Mouse (Mus musculus): ENCODE measurements around the gene Mtch2. TPM values are rescaled to one million over a fixed set of nuclear protein-coding genes. Genes with fewer than 3 reads are reported as not detected.

The Mtch2 gene
- total and polyA plus RNA-seq, 2 experiments from 2014 or later = 106 to 222 TPM

- H3K27ac ChIP-seq (ENCODE audit: low read depth, low read length) = no peak overlapping the region
- no peaks in the 10 kb centered on the region for H3K36me3 ChIP-seq (ENCODE audit: insufficient read depth)
- ATAC-seq (no peak), DNase-seq (no peak)
- no peak overlapping the region for H3K9ac ChIP-seq
- H3K4me1 ChIP-seq (ENCODE audit: insufficient read depth) = peaks cover 10% of the 10 kb centered on the region
- no peak overlapping the region for H3K4me3 ChIP-seq (ENCODE audit: low read depth, low read length)
- H3K27me3 ChIP-seq (ENCODE audit: insufficient read depth, low read length) = no peaks in the 10 kb centered on the region
- no peak overlapping the region for H3K4me2 ChIP-seq (ENCODE audit: low read depth)
- TF ChIP-seq CTCF (IDR thresholded peaks at IDR 0.05; ENCODE audit: low read depth) = no peak
- 59% methylated on average over 1 of the region's 1 CpGs for WGBS
- H3K9me3 ChIP-seq (ENCODE audit: low read length) = no peaks in the 10 kb centered on the region
Measured at GRCm38 (mm10) chr2:90843666-90844065, 3.3 kb upstream of the Mtch2 start.

DNA sequence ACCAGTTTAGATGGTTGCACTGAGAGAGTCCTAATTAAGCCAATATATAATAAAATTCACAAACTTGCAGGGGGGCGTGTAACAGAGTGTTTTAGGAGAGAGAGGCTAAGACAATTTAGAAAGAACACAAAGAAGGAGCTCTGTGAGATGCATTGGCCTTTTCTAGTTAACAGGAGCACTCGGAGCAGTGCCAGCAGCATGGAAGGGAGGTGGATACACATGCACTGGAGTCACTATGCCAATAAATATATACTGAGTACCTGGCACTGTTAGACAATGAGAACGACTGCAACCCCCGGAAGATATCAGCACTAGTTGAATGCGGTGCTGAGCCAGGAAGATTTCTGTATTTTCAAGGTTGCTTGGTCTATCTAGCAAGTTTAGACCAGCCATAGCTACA, 2.7 kb upstream of the Mtch2 start:
- Histone ChIP-seq H3K4me3 (ENCODE audit: low read depth, low read length) (no peak overlapping the region), H3K27me3 (ENCODE audit: insufficient read depth, low read length) (no peaks in the 10 kb centered on the region), H3K4me2 (ENCODE audit: low read depth) (no peak overlapping the region), H3K9ac (no peak overlapping the region), H3K9me3 (ENCODE audit: low read length) (no peaks in the 10 kb centered on the region), H3K4me1 (ENCODE audit: insufficient read depth) (peaks cover 16% of the 10 kb centered on the region), H3K36me3 (ENCODE audit: insufficient read depth) (no peaks in the 10 kb centered on the region), H3K27ac (ENCODE audit: low read depth, low read length) (no peak overlapping the region)
- WGBS = 79% methylated on average over 5 of the region's 5 CpGs
- DNase-seq (no peak), ATAC-seq (no peak)
- TF ChIP-seq CTCF (IDR thresholded peaks at IDR 0.05; ENCODE audit: low read depth) = no peak

GRCm38 (mm10) chr2:90845234-90845633, 1.7 kb upstream of the Mtch2 start:
- H3K9ac ChIP-seq = no peak overlapping the region
- H3K36me3 ChIP-seq (ENCODE audit: insufficient read depth) = peaks cover 1% of the 10 kb centered on the region; the same call in 1 of the 2 replicates
- 88% methylated on average over 5 of the region's 5 CpGs for WGBS
- no peak overlapping the region for H3K27ac ChIP-seq (ENCODE audit: low read depth, low read length)
- no peaks in the 10 kb centered on the region for H3K9me3 ChIP-seq (ENCODE audit: low read length)
- H3K4me1 ChIP-seq (ENCODE audit: insufficient read depth) = peaks cover 17% of the 10 kb centered on the region
- no peak overlapping the region for H3K4me3 ChIP-seq (ENCODE audit: low read depth, low read length)
- H3K4me2 ChIP-seq (ENCODE audit: low read depth) = no peak overlapping the region
- no peaks in the 10 kb centered on the region for H3K27me3 ChIP-seq (ENCODE audit: insufficient read depth, low read length)
- no peak for TF ChIP-seq CTCF (IDR thresholded peaks at IDR 0.05; ENCODE audit: low read depth)
- DNase-seq = no peak
- no peak for ATAC-seq

DNA sequence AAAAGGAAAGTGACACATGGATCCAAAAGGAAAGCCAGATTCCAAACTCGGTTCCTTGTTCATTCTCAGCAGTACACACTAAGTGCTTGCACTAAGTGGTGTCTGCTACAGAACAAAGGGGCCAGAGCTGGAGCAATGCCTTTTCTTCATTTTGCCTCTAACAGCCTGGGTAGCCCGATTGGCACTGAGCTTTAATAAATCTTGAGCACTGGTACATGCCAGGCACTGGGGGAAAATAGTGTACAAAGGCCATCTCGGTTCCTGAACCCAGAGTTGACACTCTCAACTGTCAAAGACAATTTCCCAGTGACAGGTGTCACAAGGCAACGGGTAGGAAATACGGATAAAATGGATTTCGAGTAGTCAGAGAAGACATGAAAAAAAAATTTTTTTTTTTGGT, 784 bp upstream of the Mtch2 start:
- WGBS = 38% methylated on average over 6 of the region's 6 CpGs
- Histone ChIP-seq H3K4me3 (ENCODE audit: low read depth, low read length) (peak overlapping the region; percentile 94), H3K4me2 (ENCODE audit: low read depth) (peak overlapping the region; percentile 77), H3K27ac (ENCODE audit: low read depth, low read length) (peak overlapping the region; percentile 77), H3K9ac (peak overlapping the region; percentile 94), H3K9me3 (ENCODE audit: low read length) (no peaks in the 10 kb centered on the region), H3K4me1 (ENCODE audit: insufficient read depth) (peaks cover 17% of the 10 kb centered on the region), H3K27me3 (ENCODE audit: insufficient read depth, low read length) (no peaks in the 10 kb centered on the region), H3K36me3 (ENCODE audit: insufficient read depth) (peaks cover 10% of the 10 kb centered on the region)
- TF ChIP-seq CTCF (IDR thresholded peaks at IDR 0.05; ENCODE audit: low read depth) = no peak
- ATAC-seq (no peak), DNase-seq (no peak)

DNA sequence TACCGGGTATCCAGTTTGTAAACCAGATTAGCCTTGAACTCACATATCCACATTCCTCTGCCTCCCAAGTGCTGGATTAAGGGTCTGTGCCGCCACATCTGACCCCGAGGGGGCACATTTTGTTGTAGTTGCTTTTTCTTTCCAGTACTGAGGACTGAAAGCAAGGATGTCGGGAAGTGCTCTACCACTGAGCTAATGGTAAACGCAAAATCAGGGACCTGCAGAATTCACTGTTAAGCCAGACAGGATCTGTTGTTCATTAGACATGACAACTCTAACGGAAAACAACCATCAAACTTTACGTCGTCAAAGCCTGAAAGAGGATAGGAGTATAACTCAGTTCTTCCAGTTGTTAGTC, 379 bp upstream of the Mtch2 start:
- peak overlapping the region; percentile 77 for H3K27ac ChIP-seq (ENCODE audit: low read depth, low read length)
- H3K4me1 ChIP-seq (ENCODE audit: insufficient read depth) = peaks cover 17% of the 10 kb centered on the region
- 2% methylated on average over 8 of the region's 8 CpGs for WGBS
- DNase-seq (no peak), ATAC-seq (peak; percentile 54)
- H3K9me3 ChIP-seq (ENCODE audit: low read length) = no peaks in the 10 kb centered on the region
- peaks cover 13% of the 10 kb centered on the region for H3K36me3 ChIP-seq (ENCODE audit: insufficient read depth)
- H3K4me2 ChIP-seq (ENCODE audit: low read depth) = peak overlapping the region; percentile 77
- peak overlapping the region; percentile 94 for H3K9ac ChIP-seq
- H3K4me3 ChIP-seq (ENCODE audit: low read depth, low read length) = peak overlapping the region; percentile 94
- no peak; the same call in 1 of the 2 replicates for TF ChIP-seq CTCF (IDR thresholded peaks at IDR 0.05; ENCODE audit: low read depth)
- no peaks in the 10 kb centered on the region for H3K27me3 ChIP-seq (ENCODE audit: insufficient read depth, low read length)

GRCm38 (mm10) chr2:90847681-90848050, 711 bp downstream of the Mtch2 start:
- TF ChIP-seq CTCF (IDR thresholded peaks at IDR 0.05; ENCODE audit: low read depth) = no peak
- H3K36me3 ChIP-seq (ENCODE audit: insufficient read depth) = peaks cover 20% of the 10 kb centered on the region
- under 1% methylated on average over 13 of the region's 13 CpGs for WGBS
- no peaks in the 10 kb centered on the region for H3K9me3 ChIP-seq (ENCODE audit: low read length)
- ATAC-seq = peak; percentile 44
- H3K27ac ChIP-seq (ENCODE audit: low read depth, low read length) = peak overlapping the region; percentile 95
- peak; percentile 70 for DNase-seq
- H3K4me3 ChIP-seq (ENCODE audit: low read depth, low read length) = peak overlapping the region; percentile 94
- peaks cover 17% of the 10 kb centered on the region for H3K4me1 ChIP-seq (ENCODE audit: insufficient read depth)
- peak overlapping the region; percentile 77 for H3K4me2 ChIP-seq (ENCODE audit: low read depth)
- H3K9ac ChIP-seq = peak overlapping the region; percentile 94
- no peaks in the 10 kb centered on the region for H3K27me3 ChIP-seq (ENCODE audit: insufficient read depth, low read length)

DNA sequence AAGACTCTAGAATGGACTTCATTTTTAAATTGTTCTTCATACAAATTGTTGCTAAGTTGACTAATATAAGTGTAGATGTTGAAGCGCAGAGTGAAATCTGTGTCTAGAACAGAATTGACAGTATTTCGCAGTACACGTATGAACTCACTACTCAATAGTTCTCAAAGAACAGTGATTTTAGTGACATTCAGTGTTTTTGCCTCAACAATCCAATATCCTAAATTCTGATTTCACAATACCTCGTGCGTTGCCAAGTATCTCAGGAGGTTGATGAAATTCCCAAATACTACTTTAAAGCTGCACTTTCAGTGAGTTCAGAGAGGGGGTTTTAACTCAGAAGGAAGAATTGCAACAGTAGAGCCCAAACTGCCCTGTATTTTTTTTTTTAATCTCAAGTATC, 1.4 kb downstream of the Mtch2 start:
- ATAC-seq = no peak
- no peaks in the 10 kb centered on the region for H3K9me3 ChIP-seq (ENCODE audit: low read length)
- H3K4me3 ChIP-seq (ENCODE audit: low read depth, low read length) = peak overlapping the region; percentile 94
- no peak overlapping the region for H3K27ac ChIP-seq (ENCODE audit: low read depth, low read length)
- DNase-seq = no peak
- H3K4me2 ChIP-seq (ENCODE audit: low read depth) = peak overlapping the region; percentile 77
- WGBS = 83% methylated on average over 5 of the region's 5 CpGs
- no peaks in the 10 kb centered on the region for H3K27me3 ChIP-seq (ENCODE audit: insufficient read depth, low read length)
- TF ChIP-seq CTCF (IDR thresholded peaks at IDR 0.05; ENCODE audit: low read depth) = no peak
- H3K36me3 ChIP-seq (ENCODE audit: insufficient read depth) = peaks cover 27% of the 10 kb centered on the region
- H3K4me1 ChIP-seq (ENCODE audit: insufficient read depth) = peaks cover 17% of the 10 kb centered on the region
- no peak overlapping the region for H3K9ac ChIP-seq

DNA sequence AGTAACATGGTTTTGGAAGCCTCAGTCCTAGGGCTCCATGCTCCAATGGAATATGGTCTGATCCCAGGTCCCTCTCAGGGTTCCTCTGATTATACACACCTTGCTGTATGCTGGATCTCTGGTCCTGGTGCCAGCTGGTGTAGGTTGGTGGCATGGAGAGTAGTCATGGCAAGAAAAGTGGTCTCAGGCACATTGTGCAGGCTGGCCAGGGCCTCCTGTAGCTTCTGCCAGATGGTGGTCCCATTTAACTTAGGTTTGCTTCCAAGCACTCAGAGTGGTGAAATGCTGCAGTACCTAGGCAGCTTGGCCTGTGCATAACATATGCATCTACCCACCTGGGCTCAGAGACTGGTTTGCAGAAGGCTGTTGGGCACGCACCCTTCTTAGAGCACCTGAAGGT, 3.4 kb downstream of the Mtch2 start:
- WGBS = 100% methylated on average over 1 of the region's 1 CpGs
- Histone ChIP-seq H3K4me1 (ENCODE audit: insufficient read depth) (peaks cover 17% of the 10 kb centered on the region), H3K27me3 (ENCODE audit: insufficient read depth, low read length) (no peaks in the 10 kb centered on the region), H3K36me3 (ENCODE audit: insufficient read depth) (peaks cover 46% of the 10 kb centered on the region), H3K4me2 (ENCODE audit: low read depth) (no peak overlapping the region), H3K4me3 (ENCODE audit: low read depth, low read length) (no peak overlapping the region), H3K27ac (ENCODE audit: low read depth, low read length) (no peak overlapping the region), H3K9ac (no peak overlapping the region), H3K9me3 (ENCODE audit: low read length) (no peaks in the 10 kb centered on the region)
- no peak for DNase-seq
- ATAC-seq = no peak
- TF ChIP-seq CTCF (IDR thresholded peaks at IDR 0.05; ENCODE audit: low read depth) = no peak

Measured in forebrain, postnatal 0 days (tissue).